Mouse (Mus musculus) lung, embryonic 15.5 days (tissue): Measurements from ENCODE around the gene Alkbh1. TPM values are rescaled to one million over a fixed set of nuclear protein-coding genes. Genes with fewer than 3 reads are reported as not detected.

ENCODE experiments used
- ATAC-seq: fragments of 200-750 bp; cut with Nextera tagmentation; 2 replicates; pipeline ENCODE4 v1.8.0; 2017; ENCODE audit warnings: moderate number of reproducible peaks, borderline replicate concordance; ENCODE audit not compliant: low FRiP score, low TSS enrichment; ENCODE audit errors: extremely low read depth
- H3K27ac ChIP-seq: fragments of 300-500 bp; sonication (generic); 2 replicates; pipeline ENCODE4 v1.5.1; 2015; ENCODE audit warnings: moderate library complexity, mild to moderate bottlenecking, inconsistent platforms
- H3K27me3 ChIP-seq: fragments of 300-500 bp; sonication (generic); 2 replicates; pipeline ENCODE4 v1.6.1; 2015; ENCODE audit warnings: inconsistent platforms
- H3K36me3 ChIP-seq: fragments of 300-500 bp; sonication (generic); 2 replicates; pipeline ENCODE4 v1.6.1; 2015; ENCODE audit warnings: inconsistent platforms
- H3K4me1 ChIP-seq: fragments of 300-500 bp; sonication (generic); 2 replicates; pipeline ENCODE4 v1.6.1; 2015; ENCODE audit warnings: inconsistent platforms
- H3K4me2 ChIP-seq: fragments of 300-500 bp; sonication (generic); 2 replicates; pipeline ENCODE4 v1.6.1; 2015; ENCODE audit warnings: inconsistent platforms, mild to moderate bottlenecking, moderate library complexity
- H3K4me3 ChIP-seq: fragments of 300-500 bp; sonication (generic); 2 replicates; pipeline ENCODE4 v1.5.1; 2015; ENCODE audit warnings: mild to moderate bottlenecking, inconsistent platforms
- H3K9ac ChIP-seq: fragments of 300-500 bp; sonication (generic); 2 replicates; pipeline ENCODE4 v1.6.1; 2015; ENCODE audit warnings: inconsistent platforms
- H3K9me3 ChIP-seq: fragments of 300-500 bp; sonication (generic); 2 replicates; pipeline ENCODE4 v1.6.1; 2016; ENCODE audit warnings: inconsistent platforms
- WGBS: fragments of 180-500 bp; shearing (Covaris S2); methylation state at CpG from one replicate; pipeline ENCODE4 v1.1.7; 2015; 5-methylcytosine and 5-hydroxymethylcytosine counted together
- polyA plus RNA-seq: library from polyadenylated mRNA; unstranded; fragments of >200 nt; fragmentation: Nextera tagmentation; extraction: Ambion mirVana; gene quantifications from 2 replicates; pipeline ENCODE4 v1.2.1, GENCODE M21; 2015

Gene Alkbh1
- polyA plus RNA-seq, 1 experiment from 2014 or later = 48.0 TPM

DNA sequence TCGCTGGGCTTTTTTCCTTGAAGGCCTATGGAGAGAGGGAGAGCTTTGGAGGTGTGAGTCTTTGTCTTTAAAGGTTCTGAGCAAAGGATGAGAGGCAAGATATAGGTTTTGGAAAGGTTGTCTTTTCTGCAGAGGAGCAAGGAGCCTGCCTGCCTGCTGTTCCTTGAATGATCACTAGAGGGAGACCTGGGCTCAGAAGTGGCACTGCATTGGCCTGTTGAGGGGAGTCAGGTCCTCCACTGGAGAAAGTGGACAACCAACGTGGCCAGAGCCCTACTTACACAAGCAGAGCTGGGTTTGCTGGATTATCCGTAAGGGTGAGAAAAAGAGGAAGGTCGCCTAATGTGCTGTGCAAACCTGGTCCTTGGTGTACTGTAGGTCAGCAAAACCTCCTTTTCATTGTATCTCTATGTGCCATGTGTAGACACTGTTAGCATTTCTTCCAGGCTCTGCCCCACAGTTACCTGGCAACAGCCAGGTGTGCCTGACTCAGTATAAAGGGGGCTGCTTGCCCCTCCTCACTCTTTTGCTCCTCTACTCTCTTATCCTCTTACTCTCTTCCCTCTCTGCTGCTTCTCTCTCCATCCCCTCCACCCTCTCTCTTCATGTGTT is 30.5 kb downstream of the Alkbh1 start:
- Histone ChIP-seq H3K9ac (no peak overlapping the region), H3K4me1 (peaks cover 3% of the 10 kb centered on the region; the same call in 1 of the 2 replicates), H3K27me3 (no peaks in the 10 kb centered on the region), H3K36me3 (no peaks in the 10 kb centered on the region), H3K4me3 (no peak overlapping the region), H3K9me3 (no peaks in the 10 kb centered on the region), H3K4me2 (no peak overlapping the region), H3K27ac (no peak overlapping the region)
- 0 out of 2 replicates have a peak, but pooled peaks have one; percentile 40 for ATAC-seq
- WGBS = 15% methylated on average over 4 of the region's 4 CpGs

- Histone ChIP-seq H3K27me3 (no peaks in the 10 kb centered on the region), H3K27ac (no peak overlapping the region), H3K9ac (no peak overlapping the region), H3K9me3 (no peaks in the 10 kb centered on the region), H3K36me3 (no peaks in the 10 kb centered on the region), H3K4me1 (peaks cover 10% of the 10 kb centered on the region; the same call in 1 of the 2 replicates), H3K4me2 (no peak overlapping the region), H3K4me3 (no peak overlapping the region)
- WGBS = 32% methylated on average over 7 of the region's 7 CpGs
- 0 out of 2 replicates have a peak, but pooled peaks have one; percentile 25 for ATAC-seq
Observed at GRCm38 (mm10) chr12:87410999-87411398, 32.8 kb downstream of the Alkbh1 start.

- Histone ChIP-seq H3K4me3 (no peak overlapping the region), H3K9ac (no peak overlapping the region), H3K36me3 (no peaks in the 10 kb centered on the region), H3K4me1 (peaks cover 10% of the 10 kb centered on the region; the same call in 1 of the 2 replicates), H3K27ac (no peak overlapping the region), H3K9me3 (no peaks in the 10 kb centered on the region), H3K4me2 (no peak overlapping the region), H3K27me3 (no peaks in the 10 kb centered on the region)
- WGBS = 80% methylated on average over 4 of the region's 4 CpGs
- no peak for ATAC-seq
Observed at GRCm38 (mm10) chr12:87409123-87409522, 34.7 kb downstream of the Alkbh1 start.

- peak overlapping the region; percentile 14; the same call in 1 of the 2 replicates for H3K4me3 ChIP-seq
- WGBS = 22% methylated on average over 21 of the region's 21 CpGs
- peak overlapping the region; percentile 65 for H3K27ac ChIP-seq
Observed at GRCm38 (mm10) chr12:87407869-87408605, 35.8 kb downstream of the Alkbh1 start.

GRCm38 (mm10) chr12:87405721-87406120 is 38.1 kb downstream of the Alkbh1 start:
- Histone ChIP-seq H3K4me3 (no peak overlapping the region), H3K4me1 (0 out of 2 replicates have a peak, but pooled peaks cover 10% of the 10 kb centered on the region), H3K9ac (no peak overlapping the region), H3K36me3 (no peaks in the 10 kb centered on the region), H3K9me3 (no peaks in the 10 kb centered on the region), H3K4me2 (no peak overlapping the region), H3K27ac (no peak overlapping the region), H3K27me3 (no peaks in the 10 kb centered on the region)
- ATAC-seq = no peak
- 54% methylated on average over 3 of the region's 3 CpGs for WGBS

More at GRCm38 (mm10) chr12:87407869-87408605, 35.8 kb downstream of the Alkbh1 start:
- Histone ChIP-seq H3K27me3 (no peaks in the 10 kb centered on the region), H3K9me3 (no peaks in the 10 kb centered on the region), H3K36me3 (no peaks in the 10 kb centered on the region), H3K4me1 (peaks cover 10% of the 10 kb centered on the region; the same call in 1 of the 2 replicates), H3K9ac (no peak overlapping the region), H3K4me2 (peak overlapping the region; percentile 40)
- ATAC-seq = peak; percentile 58; the same call in 1 of the 2 replicates

DNA sequence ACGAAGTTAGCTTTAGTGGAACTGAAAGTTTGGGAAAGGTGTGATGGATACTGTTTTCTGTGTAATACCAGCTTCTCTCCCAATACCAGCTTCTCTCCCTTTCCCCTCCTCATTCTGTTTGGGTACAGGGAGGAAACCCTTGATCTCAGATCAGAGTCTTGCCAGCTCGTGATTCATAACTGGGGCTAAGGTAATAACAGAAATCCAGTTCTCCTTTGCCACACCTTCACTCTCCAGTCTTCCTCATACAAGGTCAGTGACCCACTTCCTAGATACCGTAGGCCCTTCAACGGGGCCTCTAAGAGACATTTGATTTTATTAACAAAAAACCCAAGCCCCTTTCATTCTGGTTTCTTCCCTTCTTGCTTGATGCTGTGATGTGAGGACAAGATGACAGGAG is 38.7 kb downstream of the Alkbh1 start:
- no peaks in the 10 kb centered on the region for H3K36me3 ChIP-seq
- 65% methylated on average over 4 of the region's 4 CpGs for WGBS
- H3K27me3 ChIP-seq = no peaks in the 10 kb centered on the region
- no peak overlapping the region for H3K9ac ChIP-seq
- 0 out of 2 replicates have a peak, but pooled peaks cover 10% of the 10 kb centered on the region for H3K4me1 ChIP-seq
- H3K9me3 ChIP-seq = no peaks in the 10 kb centered on the region
- no peak overlapping the region for H3K4me2 ChIP-seq
- H3K4me3 ChIP-seq = no peak overlapping the region
- ATAC-seq = no peak
- no peak overlapping the region for H3K27ac ChIP-seq

DNA sequence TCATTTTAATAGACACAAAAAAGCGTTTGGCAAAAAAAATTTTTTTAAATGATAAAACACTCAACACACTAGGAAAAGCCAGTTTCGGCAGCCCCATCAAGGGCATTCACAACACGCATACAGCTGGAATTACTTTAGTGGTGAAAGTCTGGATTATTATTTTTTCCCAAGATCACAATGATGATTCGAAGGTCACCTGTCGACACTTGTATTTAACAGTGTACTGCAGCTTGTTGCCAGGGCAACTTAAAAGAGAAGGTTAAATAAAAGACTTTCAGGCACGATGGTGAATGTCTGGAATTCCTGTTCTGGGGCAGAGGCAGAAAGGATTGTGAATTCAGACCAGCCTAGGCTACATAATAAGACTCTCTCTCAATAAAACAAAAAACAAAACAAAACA is 41.9 kb downstream of the Alkbh1 start:
- WGBS = 42% methylated on average over 6 of the region's 6 CpGs
- H3K9ac ChIP-seq = no peak overlapping the region
- no peaks in the 10 kb centered on the region for H3K27me3 ChIP-seq
- no peak for ATAC-seq
- H3K27ac ChIP-seq = no peak overlapping the region
- no peaks in the 10 kb centered on the region for H3K9me3 ChIP-seq
- H3K4me2 ChIP-seq = no peak overlapping the region
- no peaks in the 10 kb centered on the region for H3K36me3 ChIP-seq
- no peak overlapping the region for H3K4me3 ChIP-seq
- H3K4me1 ChIP-seq = no peaks in the 10 kb centered on the region

DNA sequence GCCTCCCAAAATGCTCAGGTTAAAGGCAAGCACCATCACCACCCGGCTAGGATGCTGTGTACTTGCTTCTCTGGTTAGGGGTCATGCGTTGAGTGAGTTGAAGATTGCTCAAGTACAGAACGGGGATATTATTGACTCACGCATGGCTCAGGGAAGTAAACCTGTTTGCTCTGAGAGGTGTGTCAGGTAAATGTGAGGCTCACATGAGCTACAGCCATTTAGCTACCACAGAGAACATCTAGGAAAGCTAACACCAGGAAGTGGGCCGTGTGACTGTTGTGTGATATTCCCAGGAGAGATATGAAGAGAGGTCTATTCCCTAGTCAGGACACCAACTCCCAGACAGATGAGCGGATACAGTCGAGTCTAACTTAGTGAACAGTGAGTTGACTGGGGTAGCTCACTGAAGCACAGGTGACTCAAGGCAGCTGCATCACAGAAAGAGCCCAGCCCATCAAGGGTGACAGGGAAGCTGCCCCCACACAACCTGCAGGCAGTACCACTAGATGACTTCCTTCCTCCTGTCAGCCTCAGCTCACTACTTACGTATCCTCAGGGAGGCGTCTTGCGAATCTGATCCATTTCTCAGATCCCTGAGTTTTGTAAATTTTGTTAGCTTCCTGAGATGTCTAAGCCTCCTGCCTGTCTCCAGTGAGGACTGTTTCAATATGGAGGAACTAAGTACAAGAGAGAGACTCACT is 44.5 kb downstream of the Alkbh1 start:
- H3K4me2 ChIP-seq = no peak overlapping the region
- H3K36me3 ChIP-seq = no peaks in the 10 kb centered on the region
- 70% methylated on average over 10 of the region's 10 CpGs for WGBS
- H3K9me3 ChIP-seq = no peaks in the 10 kb centered on the region
- no peaks in the 10 kb centered on the region for H3K27me3 ChIP-seq
- H3K27ac ChIP-seq = no peak overlapping the region
- ATAC-seq = no peak
- H3K4me3 ChIP-seq = no peak overlapping the region
- no peaks in the 10 kb centered on the region for H3K4me1 ChIP-seq
- no peak overlapping the region for H3K9ac ChIP-seq

GRCm38 (mm10) chr12:87397811-87398417 is 45.9 kb downstream of the Alkbh1 start:
- Histone ChIP-seq H3K27me3 (no peaks in the 10 kb centered on the region), H3K27ac (no peak overlapping the region), H3K9ac (no peak overlapping the region), H3K4me1 (0 out of 2 replicates have a peak, but pooled peaks cover 3% of the 10 kb centered on the region), H3K4me3 (no peak overlapping the region), H3K9me3 (no peaks in the 10 kb centered on the region), H3K4me2 (no peak overlapping the region), H3K36me3 (no peaks in the 10 kb centered on the region)
- ATAC-seq = no peak
- 64% methylated on average over 4 of the region's 4 CpGs for WGBS

DNA sequence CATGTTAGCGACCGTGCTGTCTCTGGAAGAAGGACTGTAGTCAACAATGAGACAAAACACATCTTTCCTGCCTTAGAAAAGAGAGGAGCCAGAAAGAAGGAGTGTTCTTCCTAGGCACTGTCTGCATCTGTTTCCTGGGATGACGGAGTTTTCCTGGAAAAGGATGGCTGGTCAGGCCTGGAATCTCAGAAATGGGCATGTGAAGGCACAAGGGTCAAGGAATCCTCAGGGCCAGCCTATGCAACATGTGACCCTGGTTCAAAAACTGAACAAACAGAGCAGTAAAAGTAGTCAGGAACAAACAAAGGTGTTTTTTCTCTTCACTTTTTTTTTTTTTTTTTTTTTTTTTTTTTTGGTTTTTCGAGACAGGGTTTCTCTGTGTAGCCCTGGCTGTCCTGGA is 46.7 kb downstream of the Alkbh1 start:
- ATAC-seq = no peak
- 77% methylated on average over 4 of the region's 4 CpGs for WGBS
- H3K4me1 ChIP-seq = 0 out of 2 replicates have a peak, but pooled peaks cover 3% of the 10 kb centered on the region

GRCm38 (mm10) chr12:87394316-87394715 is 49.5 kb downstream of the Alkbh1 start:
- H3K9ac ChIP-seq = no peak overlapping the region
- no peaks in the 10 kb centered on the region for H3K36me3 ChIP-seq
- H3K27ac ChIP-seq = no peak overlapping the region
- ATAC-seq = no peak
- no peak overlapping the region for H3K4me3 ChIP-seq
- H3K27me3 ChIP-seq = no peaks in the 10 kb centered on the region
- H3K4me2 ChIP-seq = no peak overlapping the region
- H3K9me3 ChIP-seq = no peaks in the 10 kb centered on the region
- 0 out of 2 replicates have a peak, but pooled peaks cover 3% of the 10 kb centered on the region for H3K4me1 ChIP-seq
- WGBS = 87% methylated on average over 6 of the region's 6 CpGs

More for the DNA sequence above, 46.7 kb downstream of the Alkbh1 start:
- H3K27ac ChIP-seq = no peak overlapping the region
- H3K9ac ChIP-seq = no peak overlapping the region
- H3K9me3 ChIP-seq = no peaks in the 10 kb centered on the region
- no peak overlapping the region for H3K4me2 ChIP-seq
- H3K36me3 ChIP-seq = no peaks in the 10 kb centered on the region
- no peaks in the 10 kb centered on the region for H3K27me3 ChIP-seq
- H3K4me3 ChIP-seq = no peak overlapping the region
